Mouse (Mus musculus) heart, postnatal 25 days (tissue): ENCODE results near the gene Cwf19l1. TPM values are rescaled to one million over a fixed set of nuclear protein-coding genes. Genes with fewer than 3 reads are reported as not detected.
"Not testable (repeated sequence)": the region's sequence is repeated elsewhere in the genome, so short reads cannot be mapped to it uniquely, and the experiment has no call there.

Source experiments
- DNase-seq: peaks from one replicate; pipeline ENCODE4 v3.0.0; 2022; ENCODE audit warnings: low spot score
- intact Hi-C: fragments of 180-260 bp; cut with DNase I; formaldehyde crosslinking; loops from one replicate; pipeline ENCODE4 v1.15.1; 2025
- total RNA-seq, 2 experiments: library from RNA; stranded (reverse); gene quantifications; 2 replicates each; pipeline ENCODE4 v1.2.3; 2021

Gene Cwf19l1
- total RNA-seq, 2 experiments from 2014 or later = 6.9 to 9.1 TPM

DNA sequence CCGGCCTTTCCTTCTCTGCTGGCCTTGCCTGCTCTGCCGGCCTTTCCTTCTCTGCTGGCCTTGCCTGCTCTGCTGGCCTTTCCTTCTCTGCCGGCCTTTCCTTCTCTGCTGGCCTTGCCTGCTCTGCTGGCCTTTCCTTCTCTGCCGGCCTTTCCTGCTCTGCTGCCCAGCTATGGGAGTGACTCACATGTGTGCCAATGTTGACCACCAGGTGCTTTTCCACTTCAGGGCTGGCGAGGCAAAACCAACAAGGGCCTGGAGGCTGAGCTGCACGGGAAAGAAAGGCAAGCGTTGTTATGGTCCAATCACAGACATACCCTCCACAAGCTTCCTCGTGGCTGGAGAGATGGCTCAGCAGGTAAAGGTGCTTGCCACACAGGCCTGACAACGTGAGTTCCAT lies 15.0 kb downstream of the Cwf19l1 start:
- DNase-seq, intact Hi-C loops: not testable (repeated sequence)

DNA sequence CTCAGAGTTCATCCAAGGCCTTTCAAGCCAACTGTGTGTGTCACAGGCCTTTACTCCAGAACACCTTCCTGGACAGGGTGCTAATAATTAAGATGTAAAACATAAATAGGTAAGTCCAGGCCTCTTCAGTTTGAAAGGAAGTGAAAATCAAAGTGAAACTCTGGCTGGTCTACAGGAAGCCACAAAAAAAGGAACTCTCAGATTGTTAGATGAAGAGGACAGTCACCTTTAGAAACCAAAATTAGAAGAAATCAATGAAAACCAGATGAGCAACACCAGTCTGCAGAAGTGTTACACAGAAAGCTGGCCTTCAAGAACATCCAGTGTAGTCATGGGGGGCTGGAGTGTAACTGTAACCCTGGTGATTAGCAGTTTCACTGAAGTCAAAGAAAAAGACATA lies 17.9 kb downstream of the Cwf19l1 start:
- no peak for DNase-seq
- intact Hi-C loops = no loop called here

DNA sequence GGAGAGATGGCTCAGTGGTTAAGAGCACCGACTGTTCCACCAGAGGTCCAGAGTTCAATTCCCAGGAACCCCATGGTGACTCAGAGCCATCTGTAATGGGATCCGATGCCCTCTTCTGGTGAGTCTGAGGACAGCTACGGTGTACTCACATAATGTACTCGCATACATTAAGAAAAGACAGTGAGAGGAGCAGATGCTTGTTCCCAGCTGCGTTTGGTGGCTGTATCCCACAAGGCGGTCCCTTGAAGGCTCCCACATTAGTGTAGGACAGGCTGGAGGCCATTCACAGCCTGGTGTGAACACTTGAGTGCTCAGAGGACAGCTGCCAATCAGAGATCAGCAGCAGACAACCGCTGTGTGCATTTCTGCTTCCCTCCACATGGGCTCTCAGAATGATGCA lies 24.0 kb downstream of the Cwf19l1 start:
- DNase-seq = no peak
- intact Hi-C loops = no loop called here

DNA sequence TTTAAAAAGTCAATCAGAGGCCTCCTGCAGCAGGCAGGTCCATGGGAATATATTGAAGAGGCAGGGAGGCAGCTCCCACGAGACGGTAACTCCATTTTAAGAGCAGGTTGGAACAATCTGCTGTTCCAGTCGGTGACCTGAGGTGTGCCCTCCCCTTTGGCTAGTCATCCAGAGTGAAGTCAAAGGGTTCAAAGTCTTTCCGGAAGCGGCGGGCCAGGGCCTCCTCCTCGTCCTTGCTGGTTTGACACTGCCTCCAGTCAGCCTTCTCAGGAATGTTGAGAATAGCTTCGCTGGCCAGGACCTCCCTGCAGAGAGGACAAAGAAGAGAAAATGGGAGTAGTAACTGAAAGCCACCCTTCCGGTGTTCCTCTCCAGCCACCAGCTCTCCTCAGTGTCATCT lies 25.3 kb downstream of the Cwf19l1 start:
- no peak for DNase-seq
- intact Hi-C loops = no loop called here

DNA sequence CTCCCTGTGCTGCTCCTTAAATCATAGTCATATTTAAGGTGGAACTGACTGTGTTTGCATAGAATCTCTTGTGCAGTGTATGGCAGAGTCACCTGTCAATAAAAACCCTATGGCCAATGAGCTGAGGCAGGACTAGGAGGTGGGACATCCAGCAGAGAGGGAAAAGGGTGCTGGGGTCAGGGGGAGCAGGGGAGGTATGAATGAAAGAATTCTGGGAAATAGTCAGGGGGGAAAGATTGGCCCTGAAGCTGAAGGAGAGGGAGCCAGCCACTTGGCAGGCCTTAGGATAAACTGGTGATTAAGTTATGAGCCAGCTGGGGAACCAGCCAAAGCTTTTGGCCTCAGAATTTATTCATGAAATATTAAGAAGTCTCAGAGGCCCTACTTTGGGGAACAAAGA lies 26.7 kb downstream of the Cwf19l1 start:
- DNase-seq = no peak
- intact Hi-C loops = loop anchor here (5.0 kb wide), 1 partner anchor 37 kb away; no protein-coding TSS in a partner anchor

DNA sequence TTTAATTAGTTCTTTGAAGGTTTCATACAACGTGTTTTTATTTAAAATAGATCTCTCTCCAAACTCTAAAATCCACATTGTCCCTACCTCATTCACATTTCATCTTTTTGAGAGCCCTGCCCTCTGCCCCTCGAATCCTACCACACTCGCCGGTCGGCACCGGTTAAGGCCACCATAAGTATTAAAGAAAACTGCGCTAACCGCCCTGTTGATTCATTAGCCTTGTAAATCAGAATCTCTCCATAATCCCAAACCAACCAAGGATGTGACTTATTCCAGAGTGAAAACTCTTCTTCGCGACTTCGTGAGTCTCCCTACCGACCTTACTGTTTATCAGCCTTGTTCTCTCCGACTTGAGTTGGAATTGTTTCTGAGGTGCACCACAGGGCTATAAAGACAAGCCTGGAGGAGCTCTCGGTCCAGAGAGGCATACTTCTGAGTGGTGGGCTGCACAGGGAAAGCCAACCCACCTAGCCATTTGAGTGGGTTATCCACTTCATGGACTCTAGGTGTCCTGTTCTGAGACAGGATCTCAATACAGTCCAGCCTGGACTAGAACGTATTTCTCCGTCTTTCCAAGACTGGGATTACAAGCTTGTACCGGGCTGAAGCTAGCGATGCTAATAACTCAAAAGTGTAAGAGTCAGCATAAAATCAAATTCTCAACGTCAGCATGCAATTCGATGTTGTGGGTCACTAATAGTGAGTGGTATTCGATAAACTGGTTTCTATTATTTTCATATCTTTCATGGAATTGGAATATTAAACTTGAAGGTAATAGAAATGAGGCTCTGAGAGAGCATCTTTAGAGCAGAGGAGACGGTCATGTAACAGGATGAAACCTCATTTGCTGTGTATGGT lies 27.8 kb downstream of the Cwf19l1 start:
- DNase-seq = no peak
- intact Hi-C loops = loop anchor here (5.0 kb wide), 1 partner anchor 36 kb away; no protein-coding TSS in a partner anchor

DNA sequence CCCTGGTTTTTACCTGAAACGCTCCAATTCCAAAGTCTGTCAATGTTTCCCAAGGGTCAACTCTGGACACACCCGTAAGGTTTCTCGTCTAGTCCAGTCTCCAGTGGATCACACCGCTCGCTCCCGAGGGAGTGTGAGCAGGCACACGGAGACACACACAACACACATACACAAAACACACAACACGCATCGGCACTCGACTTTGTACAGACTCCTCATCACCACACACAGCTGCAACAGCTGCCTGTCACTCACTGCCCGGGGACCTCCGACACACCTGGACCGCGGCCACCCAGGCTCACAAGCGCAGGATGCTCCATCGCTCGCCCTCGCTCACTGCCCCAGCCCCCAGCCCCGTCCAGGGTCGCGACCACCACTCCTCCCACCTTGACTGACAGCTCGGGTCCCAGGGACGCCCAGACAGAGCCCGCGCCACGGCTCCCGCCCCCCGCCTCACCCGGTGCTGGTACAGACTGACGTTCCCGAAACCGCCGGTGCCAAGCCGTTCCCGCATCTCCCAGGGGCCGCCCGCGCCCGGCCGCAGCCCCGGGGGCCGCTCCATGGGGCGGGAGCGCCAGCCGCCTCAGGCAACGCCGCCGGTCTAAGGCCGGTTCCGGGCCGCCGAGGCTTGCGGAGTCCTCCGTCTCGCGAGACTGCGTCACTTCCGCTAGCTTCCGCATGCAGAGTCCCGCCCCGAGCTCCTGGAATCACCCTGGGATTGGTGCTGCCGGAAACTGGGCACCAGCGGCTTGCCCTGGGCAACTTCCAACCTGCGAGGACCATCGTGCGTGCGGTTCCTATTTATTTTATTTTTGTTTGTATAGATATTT lies 28.6 kb downstream of the Cwf19l1 start, which contains the start of gene Chuk:
Gene Chuk (minus strand): TSS at position 650 of the 830 bp plus-strand sequence.
- peak; percentile 91 for DNase-seq

DNA sequence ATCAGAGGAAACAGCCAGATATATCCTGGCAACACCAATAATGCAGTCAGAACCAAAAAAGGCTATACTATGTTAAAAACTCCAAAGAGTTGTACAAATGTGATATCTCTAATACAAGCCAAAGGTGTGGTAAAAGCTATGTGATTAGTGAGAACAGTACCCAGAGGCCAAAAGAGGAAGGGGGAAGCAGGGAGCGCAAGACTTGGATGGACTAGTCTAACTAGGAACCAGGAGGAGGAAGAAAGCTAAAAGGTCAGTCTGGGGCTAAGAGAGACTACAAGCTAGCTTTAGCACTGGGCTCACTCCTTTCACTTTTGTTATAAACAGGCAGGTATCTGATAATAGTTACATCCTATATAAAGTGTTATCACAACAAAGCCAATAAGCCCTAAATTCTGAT lies 31.3 kb downstream of the Cwf19l1 start:
- DNase-seq = no peak
- intact Hi-C loops = no loop called here

More for the DNA sequence above, 28.6 kb downstream of the Cwf19l1 start, which contains the start of gene Chuk:
- intact Hi-C loops = loop anchor here (5.0 kb wide), 1 partner anchor 35 kb away; no protein-coding TSS in a partner anchor

DNA sequence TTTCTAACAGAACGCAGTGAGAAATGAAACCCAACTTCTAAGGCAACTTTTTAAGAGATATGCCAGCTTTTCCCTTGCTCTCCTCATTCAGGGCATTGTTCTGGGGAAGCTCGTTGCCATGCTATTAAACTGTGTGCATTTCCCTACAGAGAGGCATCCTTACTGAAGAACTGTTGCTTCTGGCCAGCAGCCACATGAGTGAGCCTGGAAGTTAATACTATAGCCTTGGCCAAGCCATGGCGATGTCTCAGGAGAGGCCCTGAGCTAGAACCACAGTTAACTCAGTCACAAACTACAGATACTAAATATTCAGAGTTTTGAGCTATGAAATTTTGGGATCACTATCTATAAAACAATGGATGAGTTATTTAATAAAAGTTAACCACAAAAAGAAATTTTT lies 32.7 kb downstream of the Cwf19l1 start:
- no peak for DNase-seq
- intact Hi-C loops = no loop called here

DNA sequence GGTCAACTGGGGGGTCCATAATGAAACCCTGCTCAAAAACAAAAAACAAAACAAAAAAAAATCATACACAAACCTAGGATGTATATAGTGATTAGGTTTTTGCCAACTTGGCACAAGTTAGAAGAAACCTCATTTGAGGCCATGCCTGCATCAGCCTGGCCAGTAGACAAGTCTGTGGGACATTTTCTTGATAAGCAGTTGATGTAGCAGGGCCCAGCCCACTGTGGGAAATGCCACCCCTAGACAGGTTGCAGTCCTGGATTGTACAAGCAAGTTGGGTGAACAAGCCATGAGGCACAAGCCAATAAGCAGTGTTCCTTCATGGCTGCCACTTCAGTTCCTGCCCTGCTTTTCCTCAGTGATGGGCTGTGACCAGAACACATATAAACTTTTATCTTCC lies 34.8 kb downstream of the Cwf19l1 start:
- DNase-seq = no peak
- intact Hi-C loops = no loop called here

DNA sequence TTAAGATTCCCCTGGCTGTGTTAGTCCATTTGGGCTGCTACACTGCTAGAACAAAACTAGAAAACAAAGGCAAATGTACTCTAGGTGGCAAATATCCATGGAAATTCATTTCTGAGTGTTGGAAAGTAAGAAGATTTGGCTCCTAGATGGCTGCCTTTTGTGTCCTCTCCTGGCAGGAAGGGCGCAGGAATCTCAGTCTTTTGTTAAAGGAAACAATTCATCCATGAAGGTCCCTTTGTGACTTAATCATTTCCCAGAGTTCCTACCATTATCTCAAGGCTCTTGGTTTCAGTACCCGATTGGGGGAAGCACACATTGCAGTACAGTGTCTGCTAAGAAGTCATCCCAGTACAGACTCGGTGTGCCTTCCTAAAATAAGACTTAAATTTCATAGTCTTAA lies 49.4 kb downstream of the Cwf19l1 start:
- intact Hi-C loops = no loop called here
- DNase-seq = no peak

DNA sequence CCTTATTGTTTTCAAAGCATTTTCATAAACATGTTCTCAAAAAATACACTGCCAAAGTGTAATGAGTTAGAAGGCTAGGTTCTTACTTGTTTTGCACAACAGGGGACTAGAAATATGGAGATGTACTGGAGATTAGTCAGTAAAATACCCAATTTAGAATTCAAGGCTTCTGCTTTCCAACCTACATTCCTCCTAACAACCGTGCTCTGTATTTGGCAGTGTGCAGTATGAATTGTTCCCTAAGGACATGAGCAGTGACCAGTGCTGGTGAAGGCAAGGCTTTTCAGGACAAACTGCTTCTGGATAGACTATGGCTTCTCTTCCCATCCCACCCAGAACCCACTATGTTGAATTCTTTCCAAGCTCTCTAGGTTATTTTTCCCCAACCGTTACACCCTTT lies 54.8 kb downstream of the Cwf19l1 start:
- intact Hi-C loops = no loop called here
- no peak for DNase-seq

DNA sequence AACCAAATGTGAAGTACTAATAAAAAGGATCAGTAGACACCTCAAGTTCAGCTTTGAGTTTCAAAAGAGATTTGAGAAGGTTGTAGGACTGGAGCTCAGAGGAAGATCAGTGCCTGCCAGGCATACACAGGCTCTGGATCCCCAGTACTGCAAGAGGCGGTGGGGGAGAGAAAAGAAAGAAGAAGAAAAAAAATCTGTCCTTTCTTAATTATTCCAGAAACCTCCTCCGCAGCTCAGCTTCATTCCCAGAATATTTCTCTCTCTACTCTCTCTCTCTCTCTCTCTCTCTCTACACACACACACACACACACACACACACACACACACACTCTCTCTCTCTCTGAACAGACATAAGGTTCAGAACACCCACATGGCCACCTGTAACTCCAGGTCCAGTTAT lies 55.7 kb downstream of the Cwf19l1 start:
- DNase-seq = no peak
- intact Hi-C loops = no loop called here

DNA sequence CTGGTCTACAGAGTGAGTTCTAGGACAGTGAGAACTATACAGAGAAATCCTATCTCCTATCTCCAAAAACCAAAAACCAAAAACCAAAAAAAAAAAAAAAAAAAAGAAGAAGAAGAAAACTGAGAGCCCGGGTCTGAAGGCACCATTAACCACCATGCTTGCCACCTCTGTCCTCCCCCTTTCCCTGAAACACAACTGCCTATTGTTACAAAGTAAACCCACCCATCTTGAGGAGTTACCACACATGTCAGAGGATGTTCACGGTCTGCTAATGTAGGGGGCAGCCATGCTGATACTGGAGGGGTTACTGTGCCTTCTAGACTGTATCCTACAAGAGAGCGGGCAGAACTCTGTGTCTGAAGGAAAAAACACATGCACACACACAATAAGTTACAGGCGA lies 58.7 kb downstream of the Cwf19l1 start:
- no peak for DNase-seq
- intact Hi-C loops = no loop called here

DNA sequence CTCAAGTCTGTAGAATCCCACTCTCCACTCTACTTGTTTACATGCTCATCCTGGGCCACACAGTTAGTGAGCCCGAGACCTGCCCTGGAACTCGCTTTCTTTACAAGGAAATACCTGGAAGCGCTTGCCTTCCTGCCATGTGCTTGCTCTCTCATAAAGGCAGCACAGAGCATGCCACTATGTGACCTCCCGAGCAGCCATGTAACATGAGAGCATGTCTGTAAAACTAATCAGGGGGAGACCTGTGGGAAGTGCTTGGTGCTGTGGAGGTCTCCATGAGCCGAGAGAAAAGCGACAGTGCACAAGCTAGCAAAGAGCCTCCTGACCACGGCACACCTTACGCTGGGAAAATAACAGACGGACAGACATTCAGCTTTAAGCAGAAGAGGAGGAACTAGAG lies 59.2 kb downstream of the Cwf19l1 start:
- no peak for DNase-seq
- intact Hi-C loops = no loop called here

DNA sequence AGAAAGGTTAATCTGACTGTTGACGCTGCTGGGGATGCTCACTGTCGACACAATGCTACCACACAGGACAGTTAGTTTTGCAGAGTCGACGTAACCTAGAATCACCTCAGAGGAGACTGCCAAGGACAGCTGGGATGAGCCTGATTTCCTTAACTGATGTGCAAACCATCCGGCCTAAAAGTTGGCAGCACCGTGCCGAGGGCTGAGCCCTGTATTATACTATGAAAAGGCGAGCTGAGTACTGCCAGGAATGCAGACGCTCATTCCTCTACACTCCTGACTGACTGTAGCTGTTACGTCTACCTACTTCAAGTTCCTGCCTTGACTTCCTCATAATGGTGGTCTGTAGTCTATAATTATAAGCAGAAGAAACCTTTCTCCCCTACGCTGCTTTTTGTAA lies 60.7 kb downstream of the Cwf19l1 start:
- intact Hi-C loops = loop anchor here (5.0 kb wide), 1 partner anchor 32 kb away; the partner anchor contains the start of gene Chuk
- no peak for DNase-seq

DNA sequence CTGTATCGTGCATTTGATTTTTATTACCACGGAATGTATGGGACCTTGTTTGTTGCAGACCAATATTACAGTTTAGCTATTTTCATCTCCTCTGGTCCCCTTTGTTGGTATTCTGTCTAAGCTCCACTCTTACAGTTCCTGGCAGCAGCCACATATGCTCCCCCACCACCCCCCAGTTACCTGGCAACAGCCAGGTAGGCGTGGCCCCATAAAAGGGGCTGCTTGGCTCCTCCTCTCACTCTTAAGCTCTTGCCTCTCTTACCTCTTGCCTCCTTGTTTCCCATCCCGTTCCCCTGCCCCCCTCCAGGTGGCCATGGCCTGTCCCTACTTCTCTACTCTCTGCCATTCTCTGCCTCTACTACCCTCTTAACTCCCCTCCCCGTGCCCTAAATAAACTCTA lies 64.5 kb downstream of the Cwf19l1 start:
- DNase-seq = no peak
- intact Hi-C loops = loop anchor here (5.0 kb wide), 1 partner anchor 36 kb away; the partner anchor contains the start of gene Chuk

DNA sequence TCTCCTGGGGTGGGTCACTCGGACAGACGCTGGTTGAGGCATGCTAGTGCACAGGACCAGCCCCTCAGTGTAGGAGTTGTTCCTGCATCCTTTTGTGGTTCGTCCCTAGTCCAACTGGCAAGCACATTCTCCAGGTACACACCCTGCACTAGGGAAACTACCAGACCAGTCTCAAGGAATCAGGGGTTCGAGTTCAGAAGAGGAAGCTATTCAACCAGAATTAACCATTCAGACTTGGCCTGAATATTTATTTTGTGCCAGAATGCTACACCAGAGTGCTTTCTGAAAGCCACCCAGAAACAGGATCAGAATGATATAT lies 65.8 kb downstream of the Cwf19l1 start:
- intact Hi-C loops = loop anchor here (5.0 kb wide), 1 partner anchor 37 kb away; the partner anchor contains the start of gene Chuk
- DNase-seq = no peak

DNA sequence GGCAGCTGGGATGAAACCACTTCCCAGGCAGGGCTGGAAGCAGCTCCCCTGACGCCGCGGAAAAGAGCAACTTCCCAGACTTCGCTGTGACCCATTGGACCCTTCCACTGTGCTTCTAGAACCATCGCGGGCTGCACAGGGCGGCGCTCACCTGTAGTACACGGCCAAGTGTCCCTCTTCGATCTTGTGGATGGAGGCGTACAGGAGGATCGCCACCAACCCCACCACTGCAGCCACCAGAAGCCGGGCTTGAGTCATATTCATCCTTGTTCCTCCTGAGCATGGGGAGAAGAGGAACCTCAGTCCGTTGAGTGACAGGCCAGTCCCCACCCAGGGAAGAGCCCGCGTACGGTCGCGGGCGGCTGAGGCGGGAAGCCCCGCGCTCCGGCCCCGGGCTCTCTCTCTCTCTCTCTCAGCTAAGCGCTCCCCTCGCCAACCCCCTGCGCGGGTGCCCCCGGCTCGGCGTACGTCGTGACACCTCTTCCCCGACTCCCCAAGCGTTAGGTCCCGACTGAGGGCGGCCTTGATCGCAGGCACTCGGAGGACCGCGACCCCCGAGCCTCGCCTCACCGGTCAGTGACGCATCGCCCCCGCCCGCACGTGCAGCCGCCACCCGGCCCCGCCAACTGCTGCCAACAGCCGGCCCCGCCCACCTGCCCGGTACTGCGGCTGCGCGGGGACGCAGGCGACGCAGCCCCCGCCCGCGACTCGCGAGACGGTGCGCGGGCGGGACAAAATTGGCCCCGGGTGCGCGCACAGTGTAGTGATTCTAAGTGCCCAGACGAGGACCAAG lies 66.4 kb downstream of the Cwf19l1 start, which contains the start of gene Erlin1:
Gene Erlin1 (minus strand): TSS at position 665 of the 793 bp plus-strand sequence.
- intact Hi-C loops = no loop called here
- DNase-seq = peak; percentile 79

DNA sequence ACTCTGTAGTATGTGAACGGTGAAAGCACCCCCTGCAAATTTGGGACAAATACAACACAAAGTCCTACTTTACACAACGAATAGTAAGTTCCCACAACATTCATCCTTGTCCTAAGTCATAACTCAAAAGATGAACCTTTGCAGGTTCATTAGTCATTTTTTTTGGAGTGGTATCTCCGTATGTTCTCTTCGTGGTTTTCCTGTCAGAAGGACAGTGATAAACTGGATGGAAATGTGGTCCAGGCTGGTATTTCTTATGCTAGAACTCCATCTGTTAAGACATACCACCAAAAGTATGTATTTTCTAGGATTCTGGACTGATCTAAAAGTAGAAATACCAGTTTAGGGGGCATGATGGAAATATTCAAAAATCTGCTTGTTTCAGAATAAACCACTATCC lies 67.4 kb downstream of the Cwf19l1 start:
- intact Hi-C loops = no loop called here
- DNase-seq = no peak
